Mouse (Mus musculus) hindbrain, embryonic 16.5 days (tissue): ENCODE results near the gene Olfr212. TPM values are rescaled to one million over a fixed set of nuclear protein-coding genes. Genes with fewer than 3 reads are reported as not detected.
A peak's percentile ranks its signal among the peaks of the same experiment; 100 is the strongest.
"Not testable (repeated sequence)": the region's sequence is repeated elsewhere in the genome, so short reads cannot be mapped to it uniquely, and the experiment has no call there.

ENCODE experiments used
- ATAC-seq: fragments of 200-750 bp; cut with Nextera tagmentation; 2 replicates; pipeline ENCODE4 v1.8.0; 2017; ENCODE audit warnings: moderate TSS enrichment, moderate library complexity
- H3K27ac ChIP-seq: fragments of 300-500 bp; sonication (generic); 2 replicates; pipeline ENCODE4 v1.5.1; 2014; ENCODE audit warnings: low read depth, mild to moderate bottlenecking, control low read depth, low read length, moderate library complexity
- H3K27me3 ChIP-seq: fragments of 300-500 bp; sonication (generic); replicated peaks from 2 replicates; pipeline ENCODE4 v1.6.1; 2014; ENCODE audit warnings: low read length; ENCODE audit not compliant: control insufficient read depth, insufficient read depth
- H3K36me3 ChIP-seq: fragments of 300-500 bp; sonication (generic); 2 replicates; pipeline ENCODE4 v1.6.1; 2014; ENCODE audit warnings: mild to moderate bottlenecking, low read length, moderate library complexity, mixed read lengths; ENCODE audit not compliant: control insufficient read depth, insufficient read depth
- H3K4me1 ChIP-seq: fragments of 300-500 bp; sonication (generic); 2 replicates; pipeline ENCODE4 v1.6.1; 2014; ENCODE audit warnings: low read depth, low read length; ENCODE audit not compliant: control insufficient read depth, insufficient read depth
- H3K4me2 ChIP-seq: fragments of 300-500 bp; sonication (generic); 2 replicates; pipeline ENCODE4 v1.6.1; 2014; ENCODE audit warnings: mild to moderate bottlenecking, low read length, control low read depth, moderate library complexity
- H3K4me3 ChIP-seq: fragments of 300-500 bp; sonication (generic); 2 replicates; pipeline ENCODE4 v1.5.1; 2014; ENCODE audit warnings: mild to moderate bottlenecking, low read length, control low read depth, moderate library complexity
- H3K9ac ChIP-seq: fragments of 300-500 bp; sonication (generic); 2 replicates; pipeline ENCODE4 v1.6.1; 2014; ENCODE audit warnings: low read depth, mild to moderate bottlenecking, control low read depth, low read length, moderate library complexity
- H3K9me3 ChIP-seq: fragments of 300-500 bp; sonication (generic); 2 replicates; pipeline ENCODE4 v1.6.1; 2014; ENCODE audit warnings: mild to moderate bottlenecking, low read length, moderate library complexity; ENCODE audit not compliant: control insufficient read depth
- WGBS: fragments of 180-500 bp; shearing (Covaris S2); extraction: QIAGEN DNeasy Blood & Tissue Kit; methylation state at CpG from one replicate; pipeline ENCODE4 v1.1.7; 2014; 5-methylcytosine and 5-hydroxymethylcytosine counted together
- polyA plus RNA-seq: library from polyadenylated mRNA; unstranded; fragments of >200 nt; fragmentation: Nextera tagmentation; extraction: Ambion mirVana; gene quantifications from 2 replicates; pipeline ENCODE4 v1.2.1, GENCODE M21; 2015

The Olfr212 gene
- polyA plus RNA-seq = not detected in 2 replicates

DNA sequence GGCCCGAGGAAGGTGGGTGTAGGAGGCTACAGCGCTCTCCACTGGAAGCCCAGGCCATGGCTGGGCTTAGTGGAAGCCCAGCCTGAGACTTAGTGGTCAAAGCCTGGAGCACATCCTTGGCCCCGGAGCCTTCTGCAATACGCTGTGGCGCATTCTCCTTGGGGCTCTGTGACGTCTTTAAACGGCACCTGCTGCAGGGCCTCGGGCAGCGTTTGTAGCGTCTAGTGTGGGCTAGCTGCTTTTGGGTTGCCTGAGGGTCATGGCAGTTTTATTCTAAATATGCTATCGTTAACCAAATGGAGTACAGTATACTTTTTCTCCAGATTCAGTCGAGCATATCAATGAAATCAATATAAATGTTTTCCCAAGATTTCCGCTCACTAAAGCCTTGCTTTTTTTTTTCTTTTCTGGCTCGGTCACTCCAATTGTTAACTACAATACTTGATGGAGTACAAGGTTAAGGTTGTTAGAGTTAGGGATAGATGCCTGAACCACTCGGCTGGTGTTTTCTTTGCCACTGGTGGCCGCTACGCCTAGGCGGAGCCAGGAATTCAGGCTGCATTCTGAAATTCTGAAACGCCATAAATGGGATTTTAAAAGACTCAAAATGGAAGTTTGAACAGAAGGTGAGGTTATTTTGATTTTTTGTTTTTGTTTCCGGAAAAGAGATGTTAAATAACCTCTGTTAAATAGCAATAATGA lies at the start of gene Olfr212:
TSS of gene Olfr212 (plus strand) at position 215 of the 702 bp plus-strand sequence.
- ATAC-seq = not testable (repeated sequence)
- WGBS = 94% methylated on average over 19 of the region's 20 CpGs

DNA sequence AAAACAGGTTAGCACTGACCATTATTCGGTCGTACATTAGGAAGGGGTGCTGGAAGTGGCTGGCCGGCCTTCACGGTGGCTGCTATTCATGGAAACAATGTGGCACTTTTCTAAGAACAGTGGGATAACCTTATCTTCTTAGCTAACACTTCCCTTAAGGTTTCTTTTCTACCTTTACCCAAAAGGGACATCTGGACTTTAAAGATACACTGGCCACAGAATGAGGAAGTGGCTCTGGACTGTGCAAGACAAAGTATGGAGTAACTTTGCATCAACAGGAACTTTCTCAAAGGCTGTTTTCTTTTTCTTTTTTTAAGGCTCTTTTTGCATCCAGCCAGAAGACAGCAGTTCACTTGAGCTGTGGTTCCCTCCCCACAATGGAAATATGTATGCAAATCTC lies 47.6 kb upstream of the Olfr212 start:
- no peaks in the 10 kb centered on the region for H3K9me3 ChIP-seq
- H3K4me1 ChIP-seq = peaks cover 6% of the 10 kb centered on the region
- peaks cover 8% of the 10 kb centered on the region for H3K27me3 ChIP-seq
- H3K4me2 ChIP-seq = no peak overlapping the region
- no peak overlapping the region for H3K4me3 ChIP-seq
- H3K9ac ChIP-seq = no peak overlapping the region
- WGBS = 93% methylated on average over 4 of the region's 4 CpGs
- no peaks in the 10 kb centered on the region for H3K36me3 ChIP-seq
- no peak overlapping the region for H3K27ac ChIP-seq
- ATAC-seq = no peak

More for the DNA sequence above, at the start of gene Olfr212:
- not testable (repeated sequence) for H3K9me3 ChIP-seq, H3K36me3 ChIP-seq, H3K4me1 ChIP-seq, H3K9ac ChIP-seq, H3K27ac ChIP-seq, H3K4me2 ChIP-seq, H3K27me3 ChIP-seq, H3K4me3 ChIP-seq

DNA sequence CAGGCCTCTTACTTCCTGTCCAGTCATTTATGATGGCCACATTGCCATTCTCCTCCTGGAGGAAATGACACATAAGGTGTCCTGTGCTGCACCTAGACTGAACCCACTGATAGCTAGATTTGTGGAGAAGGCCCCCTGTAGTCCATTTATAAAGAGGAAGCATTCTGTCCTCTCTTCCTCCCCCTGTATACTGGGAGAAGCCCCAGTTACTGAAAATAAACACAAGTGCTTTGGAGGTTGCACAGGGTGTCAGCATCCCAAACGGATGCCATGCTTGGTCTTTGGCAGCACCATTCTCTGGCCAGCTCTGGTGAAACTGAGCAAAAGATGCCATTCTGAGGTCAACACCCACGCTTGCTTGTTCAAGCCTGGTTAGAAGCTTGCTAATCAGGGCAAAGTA lies 47.1 kb upstream of the Olfr212 start:
- WGBS = 71% methylated on average over 2 of the region's 2 CpGs
- Histone ChIP-seq H3K36me3 (no peaks in the 10 kb centered on the region), H3K4me2 (no peak overlapping the region), H3K9ac (no peak overlapping the region), H3K4me3 (no peak overlapping the region), H3K27ac (no peak overlapping the region), H3K9me3 (no peaks in the 10 kb centered on the region), H3K4me1 (peaks cover 6% of the 10 kb centered on the region), H3K27me3 (peaks cover 8% of the 10 kb centered on the region)
- no peak for ATAC-seq

DNA sequence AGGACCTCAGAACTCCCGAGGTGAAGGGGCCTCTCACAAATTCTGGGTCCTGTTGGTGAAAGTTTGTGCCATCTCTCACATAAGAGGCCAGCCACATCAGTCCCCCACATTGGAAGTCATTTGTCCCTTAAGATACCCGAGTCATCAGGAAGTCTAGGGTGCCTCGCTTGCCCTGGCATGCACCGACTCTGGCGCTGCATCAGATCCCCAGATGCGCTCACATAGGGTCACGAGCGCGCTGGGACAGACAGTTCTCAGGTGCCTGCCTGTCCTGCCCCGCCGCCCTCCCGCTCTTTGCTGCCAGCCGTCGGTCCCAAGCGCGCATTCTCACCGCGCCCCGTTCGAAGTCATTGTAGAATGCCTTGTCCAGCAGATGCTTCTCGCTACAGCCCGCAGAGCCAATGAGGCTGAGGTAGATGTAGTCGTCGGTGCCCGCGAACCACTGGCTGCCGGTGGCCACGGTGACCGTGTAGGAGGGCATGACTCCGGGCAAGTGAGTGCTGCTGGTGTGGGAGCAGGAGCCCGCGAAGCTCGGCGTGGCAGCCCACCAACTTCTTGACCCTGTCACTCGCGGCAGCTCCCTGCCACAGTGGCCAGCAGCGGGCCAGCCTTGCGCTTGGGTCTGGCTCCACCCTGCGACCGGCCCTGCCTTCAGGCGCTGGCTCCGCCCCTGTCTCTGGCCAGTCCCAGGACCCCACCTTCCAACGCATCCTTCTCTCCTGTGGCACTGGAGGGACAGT lies 45.6 kb upstream of the Olfr212 start, which contains the start of gene Alox5:
TSS of gene Alox5 (minus strand) at position 635 of the 740 bp plus-strand sequence.
- Histone ChIP-seq H3K36me3 (no peaks in the 10 kb centered on the region), H3K27ac (no peak within 1 kb of the TSS), H3K4me1 (peaks cover 6% of the 10 kb centered on the region), H3K9me3 (no peaks in the 10 kb centered on the region), H3K27me3 (peaks cover 8% of the 10 kb centered on the region), H3K4me2 (peak within 1 kb of the TSS; percentile 63), H3K9ac (peak within 1 kb of the TSS; percentile 53; the same call in 1 of the 2 replicates), H3K4me3 (peak within 1 kb of the TSS; percentile 40)
- peak; percentile 64; the same call in 1 of the 2 replicates for ATAC-seq
- WGBS = 3% methylated on average over 43 of the region's 43 CpGs

DNA sequence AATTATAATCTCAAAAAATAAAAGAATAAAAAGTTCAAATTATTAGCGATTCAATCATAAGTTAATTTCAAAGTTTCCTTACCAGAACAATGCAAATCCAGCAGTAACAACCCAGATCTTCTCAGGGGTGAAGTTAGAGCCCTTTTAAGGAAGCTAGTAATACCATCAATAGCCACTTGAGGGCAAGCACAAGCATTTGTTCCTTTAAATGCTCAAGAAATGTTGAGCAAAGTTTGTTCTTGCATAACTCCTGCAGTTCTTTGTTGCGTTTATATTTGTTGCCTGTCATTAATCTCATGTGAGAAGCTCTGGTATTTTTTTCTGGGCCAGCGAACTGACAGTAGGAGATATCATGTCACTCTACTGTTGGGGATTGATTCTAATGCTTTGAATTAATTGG lies 38.2 kb upstream of the Olfr212 start:
- Histone ChIP-seq H3K27me3 (no peaks in the 10 kb centered on the region), H3K4me2 (no peak overlapping the region), H3K9me3 (no peaks in the 10 kb centered on the region), H3K4me1 (no peaks in the 10 kb centered on the region), H3K36me3 (no peaks in the 10 kb centered on the region), H3K4me3 (no peak overlapping the region), H3K9ac (no peak overlapping the region), H3K27ac (no peak overlapping the region)
- no peak for ATAC-seq
- 37% methylated on average over 3 of the region's 3 CpGs for WGBS

DNA sequence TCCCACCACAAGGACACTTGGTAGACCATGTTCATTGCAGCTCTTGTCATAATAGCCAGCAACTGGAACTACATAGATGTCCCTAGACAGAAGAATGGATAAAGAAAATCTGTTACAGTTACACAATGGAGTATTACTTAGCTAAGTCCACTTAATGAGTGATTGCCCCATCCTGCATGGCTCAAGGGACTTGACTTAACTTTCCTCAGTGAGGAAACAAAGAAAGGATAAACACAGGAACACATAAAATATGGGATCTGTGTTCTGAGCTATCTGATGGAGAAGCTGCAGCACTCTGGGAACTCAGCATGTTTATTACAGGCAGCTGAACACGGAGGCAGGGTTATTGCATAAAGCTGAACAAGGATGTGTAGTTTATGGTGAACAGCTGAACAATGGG lies 21.2 kb upstream of the Olfr212 start:
- no peak for ATAC-seq
- Histone ChIP-seq H3K27me3 (no peaks in the 10 kb centered on the region), H3K4me2 (no peak overlapping the region), H3K4me3 (no peak overlapping the region), H3K9me3 (0 out of 2 replicates have a peak, but pooled peaks cover 2% of the 10 kb centered on the region), H3K4me1 (no peaks in the 10 kb centered on the region), H3K36me3 (no peaks in the 10 kb centered on the region), H3K27ac (no peak overlapping the region), H3K9ac (no peak overlapping the region)
- WGBS = 87% methylated on average over 1 of the region's 1 CpGs

DNA sequence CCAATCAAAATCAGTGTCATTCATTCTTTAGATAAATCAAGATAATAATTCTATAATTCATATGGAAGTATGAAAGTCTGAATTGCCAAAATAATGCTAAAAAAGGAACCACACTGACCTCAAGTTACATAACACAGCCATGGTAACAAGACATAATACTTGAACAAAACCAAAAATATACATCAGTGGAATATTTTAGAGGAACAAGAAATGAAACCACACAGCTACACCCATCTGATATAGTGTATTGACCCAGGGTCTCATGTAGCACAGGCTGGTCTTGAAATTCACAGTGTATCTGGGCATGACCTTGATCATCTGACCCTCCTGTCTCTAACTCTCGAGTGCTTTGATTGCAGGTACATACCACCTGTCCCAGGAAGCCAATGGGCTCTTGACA lies 19.5 kb upstream of the Olfr212 start:
- no peak overlapping the region for H3K4me3 ChIP-seq
- no peak overlapping the region for H3K9ac ChIP-seq
- H3K27ac ChIP-seq = no peak overlapping the region
- no peaks in the 10 kb centered on the region for H3K27me3 ChIP-seq
- H3K4me2 ChIP-seq = no peak overlapping the region
- no peak for ATAC-seq
- 0 out of 2 replicates have a peak, but pooled peaks cover 2% of the 10 kb centered on the region for H3K9me3 ChIP-seq
- 54% methylated on average over 1 of the region's 1 CpGs for WGBS
- no peaks in the 10 kb centered on the region for H3K36me3 ChIP-seq
- no peaks in the 10 kb centered on the region for H3K4me1 ChIP-seq

DNA sequence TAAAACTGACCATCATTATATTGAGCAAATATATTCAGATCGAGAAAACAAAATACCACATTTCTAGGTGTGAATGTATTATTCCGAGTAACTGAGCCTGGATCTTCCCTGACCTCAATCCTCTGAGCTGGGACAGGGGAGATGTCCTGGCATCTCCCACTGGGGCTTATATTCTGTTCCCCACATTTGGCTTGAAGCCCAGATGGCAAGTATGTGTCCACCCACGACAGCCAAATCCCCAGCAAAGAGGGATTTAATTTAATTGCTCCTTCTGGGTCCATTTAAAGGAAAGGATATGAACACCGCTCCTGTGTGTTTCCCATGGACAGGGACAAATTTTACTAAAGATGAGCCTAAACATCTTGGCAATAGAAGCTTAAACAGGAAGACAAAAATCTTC lies 17.5 kb upstream of the Olfr212 start, which contains the start of gene Olfr211:
TSS of gene Olfr211 (plus strand) at position 301 of the 400 bp plus-strand sequence.
- 0 out of 2 replicates have a peak, but pooled peaks cover 2% of the 10 kb centered on the region for H3K9me3 ChIP-seq
- no peak within 1 kb of the TSS for H3K27ac ChIP-seq
- H3K4me2 ChIP-seq = no peak within 1 kb of the TSS
- H3K36me3 ChIP-seq = no peaks in the 10 kb centered on the region
- H3K4me1 ChIP-seq = no peaks in the 10 kb centered on the region
- H3K9ac ChIP-seq = no peak within 1 kb of the TSS
- ATAC-seq = no peak
- no peak within 1 kb of the TSS for H3K4me3 ChIP-seq
- 66% methylated on average over 4 of the region's 4 CpGs for WGBS
- H3K27me3 ChIP-seq = no peaks in the 10 kb centered on the region

DNA sequence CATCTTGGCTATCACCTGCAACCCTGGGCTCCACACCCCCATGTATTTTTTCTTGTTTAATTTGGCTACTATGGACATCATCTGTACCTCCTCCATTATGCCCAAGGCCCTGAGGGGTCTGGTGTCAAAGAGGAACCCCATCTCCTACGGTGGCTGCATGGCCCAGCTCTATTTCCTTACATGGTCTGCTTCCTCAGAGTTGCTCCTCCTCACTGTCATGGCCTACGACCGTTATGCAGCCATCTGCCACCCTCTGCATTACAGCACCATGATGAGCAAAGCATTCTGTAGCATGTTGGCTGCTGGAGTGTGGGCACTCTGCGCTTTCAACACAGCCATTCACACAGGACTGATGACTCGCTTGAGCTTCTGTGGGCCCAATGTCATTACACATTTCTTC lies 12.6 kb upstream of the Olfr212 start:
- Histone ChIP-seq H3K4me2 (no peak overlapping the region), H3K9me3 (no peaks in the 10 kb centered on the region), H3K27ac (no peak overlapping the region), H3K4me3 (no peak overlapping the region), H3K9ac (no peak overlapping the region), H3K4me1 (no peaks in the 10 kb centered on the region), H3K27me3 (no peaks in the 10 kb centered on the region), H3K36me3 (no peaks in the 10 kb centered on the region)
- no peak for ATAC-seq
- WGBS = 89% methylated on average over 5 of the region's 5 CpGs
